Mouse (Mus musculus): ENCODE data around the gene Rlf. TPM values are rescaled to one million over a fixed set of nuclear protein-coding genes. Genes with fewer than 3 reads are reported as not detected.
"Not testable (repeated sequence)": the region's sequence is repeated elsewhere in the genome, so short reads cannot be mapped to it uniquely, and the experiment has no call there.

Rlf gene
- total RNA-seq, 4 experiments from 2014 or later = 9.0 to 9.7 (median 9.5) TPM

- DNase-seq (ENCODE audit: low spot score) = not testable (repeated sequence)
Measured at GRCm38 (mm10) chr4:121166697-121167096, 48.2 kb downstream of the Rlf start.

GRCm38 (mm10) chr4:121163501-121164030 lies 51.3 kb downstream of the Rlf start:
- no peak for DNase-seq (ENCODE audit: low spot score)

- no peak for DNase-seq (ENCODE audit: low spot score)
Measured at GRCm38 (mm10) chr4:121109126-121109525, 105.8 kb downstream of the Rlf start, which contains the start of gene Tmco2. Gene Tmco2 (minus strand): TSS chr4:121109226.

GRCm38 (mm10) chr4:121103304-121103703 lies 111.6 kb downstream of the Rlf start:
- no peak for DNase-seq (ENCODE audit: low spot score)

- peak; percentile 82 for DNase-seq (ENCODE audit: low spot score)
Measured at GRCm38 (mm10) chr4:121097650-121098378, 117.1 kb downstream of the Rlf start, which contains the start of gene Zmpste24. Gene Zmpste24 (minus strand): TSS chr4:121098241.

Other genes starting within 250 kb of the Rlf start
- gene Smap2, start 197.8 kb downstream of the Rlf start, total RNA-seq (2022) = 10 to 100 TPM; 39.1 to 57.5 (median 49.1) TPM
- not detected for gene Col9a2, start 175.7 kb downstream of the Rlf start, total RNA-seq (2022)
- 10 to 100 TPM; 21.7 to 28.5 (median 24.3) TPM for gene Zmpste24, start 116.8 kb downstream of the Rlf start, total RNA-seq (2022)
- not detected for gene Tmco2, start 105.9 kb downstream of the Rlf start, total RNA-seq (2022)
- gene Gm12888, start 109.8 kb upstream of the Rlf start, total RNA-seq (2022) = not detected
- gene Gm12886, start 208.0 kb upstream of the Rlf start, total RNA-seq (2022) = not detected